Mouse (Mus musculus): Measurements from ENCODE around the gene Xylt2. TPM values are rescaled to one million over a fixed set of nuclear protein-coding genes. Genes with fewer than 3 reads are reported as not detected.

The Xylt2 gene
- 2.8 and 3.6 TPM in 2 replicates for polyA plus RNA-seq (2012; rRNA removed)
- polyA plus RNA-seq (2014; fragmentation: Nextera tagmentation; extraction: Ambion mirVana): 1.8 and 2.7 TPM in 2 replicates

DNA sequence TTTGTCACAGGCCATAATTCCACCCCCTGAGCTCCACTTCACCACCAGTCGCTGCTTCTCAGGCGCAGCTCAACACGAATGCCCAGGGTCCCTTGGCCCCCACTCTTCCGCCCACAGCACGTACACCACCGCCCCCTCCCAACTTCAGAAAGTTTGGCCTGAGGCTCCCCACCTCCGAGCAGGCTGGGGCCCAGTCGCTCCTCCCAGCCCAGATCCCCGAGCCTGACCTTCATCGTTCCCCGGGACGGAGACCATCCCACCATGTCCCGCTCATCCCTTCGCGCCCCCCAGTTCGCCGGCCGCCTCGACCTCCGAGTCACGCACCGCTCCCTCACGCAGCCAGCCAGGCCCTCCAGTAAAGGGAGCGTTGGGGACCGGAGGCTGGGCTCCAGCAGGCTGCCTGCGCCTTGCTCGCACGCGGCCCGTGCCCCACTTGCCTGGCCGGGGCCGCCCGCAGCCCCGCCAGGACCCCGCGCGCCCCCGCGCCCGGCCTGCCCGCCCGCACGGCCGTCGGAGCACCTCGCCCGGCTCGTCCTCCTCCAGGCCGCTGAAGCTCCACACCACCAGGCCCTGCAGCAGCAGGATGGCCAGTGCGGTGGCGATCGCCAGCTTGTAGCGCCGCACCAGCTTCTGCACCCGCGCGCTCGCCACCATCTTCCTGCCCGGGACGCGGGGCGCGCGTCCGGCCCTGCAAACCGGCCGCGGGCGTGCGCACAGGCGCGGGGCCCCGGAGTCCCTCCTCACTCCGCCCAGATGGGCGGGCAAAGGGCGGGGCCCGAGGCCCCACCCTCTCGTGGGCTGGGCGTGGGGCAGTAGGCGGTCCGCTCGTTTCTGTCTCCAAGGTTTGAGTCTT is at the start of gene Xylt2:
Gene Xylt2, minus strand, starts transcription at position 762 of the 853 bp plus-strand sequence.
- no peaks in the 10 kb centered on the region for H3K9me3 ChIP-seq (ENCODE audit: control insufficient read depth, low read length)
- ATAC-seq (ENCODE audit: insufficient read depth): peak; percentile 94
- peak; percentile 71 to 75 (median 74) for DNase-seq (ENCODE audit: low read depth in 3 of 3, low spot score in 3 of 3)
- no peaks in the 10 kb centered on the region for H3K27me3 ChIP-seq (ENCODE audit: control insufficient read depth, insufficient read depth, low read length)
- TF ChIP-seq EP300 (IDR thresholded peaks at IDR 0.05; ENCODE audit: low read depth): no peak
- no peak for TF ChIP-seq CTCF (IDR thresholded peaks at IDR 0.05; ENCODE audit: low read depth)
- peak within 1 kb of the TSS; percentile 78 for H3K9ac ChIP-seq (replicated peaks)
- WGBS (ENCODE audit: insufficient replicate concordance): under 1% methylated on average over 82 of the region's 82 CpGs
- H3K4me1 ChIP-seq (replicated peaks; ENCODE audit: control insufficient read depth in 2 of 2, insufficient read depth in 2 of 2, low read length in 1 of 2): peaks cover 0 to 7% of the 10 kb centered on the region in 2 experiments; a peak in 2 of 4 replicates
- H3K27ac ChIP-seq: no peak within 1 kb of the TSS
- no peaks in the 10 kb centered on the region for H3K36me3 ChIP-seq (replicated peaks; ENCODE audit: control insufficient read depth, insufficient read depth, low read depth)
- H3K4me3 ChIP-seq (ENCODE audit: insufficient read depth in 1 of 2, low read depth in 2 of 2, low read length in 2 of 2): peak within 1 kb of the TSS; percentile 78 to 80
- H3K4me2 ChIP-seq (ENCODE audit: low read depth): peak within 1 kb of the TSS; percentile 78

DNA sequence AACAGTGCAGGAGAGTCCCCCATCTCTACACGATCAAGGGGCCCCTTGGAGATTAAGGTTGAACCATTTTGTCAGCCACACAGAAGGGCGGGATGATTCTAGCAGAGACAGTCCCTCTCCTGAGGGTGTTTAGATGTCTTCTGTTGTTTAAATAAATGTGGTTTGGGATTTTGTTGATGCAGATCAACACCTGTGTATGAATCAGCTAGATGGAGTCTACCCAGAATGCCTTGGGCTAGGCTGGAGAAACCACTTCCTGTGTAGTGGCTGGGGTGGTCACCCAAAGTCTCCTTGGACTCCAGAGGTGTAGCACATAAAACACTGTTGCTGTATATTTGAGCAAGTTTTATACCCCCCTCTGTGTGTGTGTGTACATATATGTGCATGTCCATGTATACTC is 41.9 kb upstream of the Xylt2 start:
- 57% methylated on average over 2 of the region's 2 CpGs for WGBS (ENCODE audit: insufficient replicate concordance)
- ATAC-seq (ENCODE audit: insufficient read depth) (no peak), DNase-seq (ENCODE audit: low read depth in 3 of 3, low spot score in 3 of 3) (no peak)
- H3K4me1 ChIP-seq (replicated peaks; ENCODE audit: control insufficient read depth in 2 of 2, insufficient read depth in 2 of 2, low read length in 1 of 2): no peaks in the 10 kb centered on the region; a peak in 1 of 4 replicates
- no peak overlapping the region for H3K4me2 ChIP-seq (ENCODE audit: low read depth)
- H3K27ac ChIP-seq: no peak overlapping the region
- no peaks in the 10 kb centered on the region for H3K9me3 ChIP-seq (ENCODE audit: control insufficient read depth, low read length)
- no peaks in the 10 kb centered on the region for H3K27me3 ChIP-seq (ENCODE audit: control insufficient read depth, insufficient read depth, low read length)
- H3K9ac ChIP-seq (replicated peaks): no peak overlapping the region
- no peaks in the 10 kb centered on the region for H3K36me3 ChIP-seq (replicated peaks; ENCODE audit: control insufficient read depth, insufficient read depth, low read depth)
- H3K4me3 ChIP-seq (ENCODE audit: insufficient read depth in 1 of 2, low read depth in 2 of 2, low read length in 2 of 2): no peak overlapping the region
- TF ChIP-seq EP300 (IDR thresholded peaks at IDR 0.05; ENCODE audit: low read depth): no peak
- TF ChIP-seq CTCF (IDR thresholded peaks at IDR 0.05; ENCODE audit: low read depth): no peak

DNA sequence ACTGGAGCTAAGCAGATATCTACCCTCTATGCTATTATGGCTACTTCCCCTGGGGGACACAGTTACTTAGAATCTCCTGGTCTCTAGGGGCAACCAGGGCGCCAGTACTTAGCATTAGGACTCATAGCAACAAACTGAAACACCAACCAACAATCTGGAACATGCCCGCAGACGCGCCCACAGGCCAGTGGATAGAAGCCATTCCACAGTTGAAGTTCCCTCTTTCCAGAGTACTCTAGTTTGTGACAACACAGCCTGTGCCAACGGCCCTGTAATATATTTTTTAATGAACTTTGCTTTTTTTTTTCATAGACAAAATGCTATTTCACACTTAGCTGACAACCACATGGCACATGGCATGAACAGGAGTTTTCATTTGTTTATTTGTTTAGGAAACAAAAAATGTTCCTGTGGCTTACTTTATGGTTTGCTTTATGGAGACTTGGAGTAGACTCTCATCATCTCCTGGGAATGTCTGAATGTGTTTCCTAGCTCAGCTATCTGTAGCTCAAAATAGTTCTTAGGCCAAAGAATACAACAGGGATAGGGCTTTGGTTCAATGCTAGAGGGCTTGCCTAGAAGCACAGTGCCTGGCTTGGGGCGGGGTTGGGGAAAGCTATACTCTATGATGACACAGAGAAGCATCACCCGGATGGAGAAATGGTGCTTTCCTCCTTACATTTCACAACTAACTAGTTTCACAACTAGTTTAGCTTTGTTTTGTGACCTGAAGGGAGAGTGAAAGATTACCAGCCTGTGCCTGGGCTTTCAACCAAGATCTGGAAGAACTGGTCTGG is 41.0 kb upstream of the Xylt2 start:
- H3K4me2 ChIP-seq (ENCODE audit: low read depth): no peak overlapping the region
- H3K9me3 ChIP-seq (ENCODE audit: control insufficient read depth, low read length): no peaks in the 10 kb centered on the region
- no peaks in the 10 kb centered on the region for H3K27me3 ChIP-seq (ENCODE audit: control insufficient read depth, insufficient read depth, low read length)
- no peak overlapping the region for H3K27ac ChIP-seq
- H3K9ac ChIP-seq (replicated peaks): no peak overlapping the region
- no peaks in the 10 kb centered on the region for H3K36me3 ChIP-seq (replicated peaks; ENCODE audit: control insufficient read depth, insufficient read depth, low read depth)
- TF ChIP-seq EP300 (IDR thresholded peaks at IDR 0.05; ENCODE audit: low read depth) (no peak), CTCF (IDR thresholded peaks at IDR 0.05; ENCODE audit: low read depth) (no peak)
- H3K4me3 ChIP-seq (ENCODE audit: insufficient read depth in 1 of 2, low read depth in 2 of 2, low read length in 2 of 2): no peak overlapping the region
- no peak for DNase-seq (ENCODE audit: low read depth in 3 of 3, low spot score in 3 of 3)
- ATAC-seq (ENCODE audit: insufficient read depth): no peak
- H3K4me1 ChIP-seq (replicated peaks; ENCODE audit: control insufficient read depth in 2 of 2, insufficient read depth in 2 of 2, low read length in 1 of 2): no peaks in the 10 kb centered on the region; a peak in 1 of 4 replicates
- 67% methylated on average over 7 of the region's 7 CpGs for WGBS (ENCODE audit: insufficient replicate concordance)

- DNase-seq (ENCODE audit: low read depth in 3 of 3, low spot score in 3 of 3) (no peak), ATAC-seq (ENCODE audit: insufficient read depth) (no peak)
- Histone ChIP-seq H3K27ac (no peak overlapping the region), H3K9ac (replicated peaks) (no peak overlapping the region), H3K27me3 (ENCODE audit: control insufficient read depth, insufficient read depth, low read length) (no peaks in the 10 kb centered on the region), H3K4me2 (ENCODE audit: low read depth) (peak overlapping the region; percentile 8; the same call in 1 of the 2 replicates), H3K4me3 (ENCODE audit: insufficient read depth in 1 of 2, low read depth in 2 of 2, low read length in 2 of 2) (no peak overlapping the region), H3K9me3 (ENCODE audit: control insufficient read depth, low read length) (no peaks in the 10 kb centered on the region), H3K36me3 (replicated peaks; ENCODE audit: control insufficient read depth, insufficient read depth, low read depth) (no peaks in the 10 kb centered on the region), H3K4me1 (replicated peaks; ENCODE audit: control insufficient read depth in 2 of 2, insufficient read depth in 2 of 2, low read length in 1 of 2) (no peaks in the 10 kb centered on the region; a peak in 1 of 4 replicates)
- TF ChIP-seq CTCF (IDR thresholded peaks at IDR 0.05; ENCODE audit: low read depth) (no peak), EP300 (IDR thresholded peaks at IDR 0.05; ENCODE audit: low read depth) (no peak)
- 45% methylated on average over 11 of the region's 11 CpGs for WGBS (ENCODE audit: insufficient replicate concordance)
These were observed 39.9 kb upstream of the Xylt2 start for GRCm38 (mm10) chr11:94717239-94717638.
